Mouse (Mus musculus) liver, embryonic 14.5 days (tissue): Measurements from ENCODE around the gene Spata13. TPM values are rescaled to one million over a fixed set of nuclear protein-coding genes. Genes with fewer than 3 reads are reported as not detected.
A peak's percentile ranks its signal among the peaks of the same experiment; 100 is the strongest.

Experiments used
- ATAC-seq: fragments of 200-750 bp; cut with Nextera tagmentation; 2 replicates; pipeline ENCODE4 v1.8.0; 2017; ENCODE audit warnings: moderate number of reproducible peaks, mild to moderate bottlenecking, moderate library complexity; ENCODE audit not compliant: insufficient read depth
- DNase-seq, 3 experiments: peaks; one replicate each; pipeline ENCODE4 v3.0.0-alpha.2; 2012 to 2013; ENCODE audit warnings: low read depth in 3 of 3, low spot score in 3 of 3
- H3K27ac ChIP-seq: fragments of 300-500 bp; sonication (generic); 2 replicates; pipeline ENCODE4 v1.5.1; 2014; ENCODE audit warnings: moderate library complexity, mild to moderate bottlenecking, control low read depth, inconsistent platforms
- H3K27me3 ChIP-seq: fragments of 300-500 bp; sonication (generic); 2 replicates; pipeline ENCODE4 v1.6.1; 2014; ENCODE audit warnings: mild to moderate bottlenecking, low read length, moderate library complexity; ENCODE audit not compliant: control insufficient read depth, insufficient read depth
- H3K36me3 ChIP-seq: fragments of 300-500 bp; sonication (generic); replicated peaks from 2 replicates; pipeline ENCODE4 v1.6.1; 2014; ENCODE audit warnings: low read depth; ENCODE audit not compliant: control insufficient read depth, insufficient read depth
- H3K4me1 ChIP-seq, 2 experiments: fragments of 200-500 bp in 1 of 2; fragments of 300-500 bp in 1 of 2; sonication (generic) in 1 of 2; replicated peaks; 2 replicates each; pipeline ENCODE4 v1.6.1; 2012 to 2014; ENCODE audit warnings: antibody characterized with exemption in 1 of 2, inconsistent platforms in 1 of 2, low read length in 1 of 2; ENCODE audit not compliant: control insufficient read depth in 2 of 2, insufficient read depth in 2 of 2
- H3K4me2 ChIP-seq: fragments of 300-500 bp; sonication (generic); 2 replicates; pipeline ENCODE4 v1.6.1; 2014; ENCODE audit warnings: low read depth, mild to moderate bottlenecking, control low read depth, moderate library complexity
- H3K4me3 ChIP-seq, 2 experiments: fragments of 200-500 bp in 1 of 2; fragments of 300-500 bp in 1 of 2; sonication (generic) in 1 of 2; 2 replicates each; pipeline ENCODE4 v1.5.1; 2012 to 2014; ENCODE audit warnings: low read depth in 2 of 2, low read length in 2 of 2, mild to moderate bottlenecking in 2 of 2, control low read depth in 1 of 2, inconsistent platforms in 1 of 2, moderate library complexity in 1 of 2; ENCODE audit not compliant: insufficient read depth in 1 of 2
- H3K9ac ChIP-seq: fragments of 300-500 bp; sonication (generic); replicated peaks from 2 replicates; pipeline ENCODE4 v1.6.1; 2014; ENCODE audit warnings: mild to moderate bottlenecking, control low read depth, moderate library complexity
- H3K9me3 ChIP-seq: fragments of 300-500 bp; sonication (generic); 2 replicates; pipeline ENCODE4 v1.6.1; 2016; ENCODE audit warnings: low read length, mixed read lengths; ENCODE audit not compliant: control insufficient read depth
- CTCF ChIP-seq: IDR thresholded peaks from 2 replicates; pipeline ENCODE4 v1.5.1; 2016; ENCODE audit warnings: antibody characterized with exemption, low read depth, control low read depth
- EP300 ChIP-seq: IDR thresholded peaks from 2 replicates; pipeline ENCODE4 v1.6.1; 2016; ENCODE audit warnings: antibody characterized with exemption, low read depth
- WGBS: fragments of 180-500 bp; shearing (Covaris S2); extraction: QIAGEN DNeasy Blood & Tissue Kit; methylation state at CpG from one replicate; pipeline ENCODE4 v1.1.7; 2014; ENCODE audit not compliant: insufficient replicate concordance; 5-methylcytosine and 5-hydroxymethylcytosine counted together
- polyA plus RNA-seq, 2 experiments: library from polyadenylated mRNA; depleted of rRNA in 1 of 2; stranded (reverse) in 1 of 2; unstranded in 1 of 2; fragments of >200 nt; fragmentation: Nextera tagmentation in 1 of 2; extraction: Ambion mirVana in 1 of 2; gene quantifications; 2 replicates each; pipeline versions ENCODE4 v1.2.1 to v1.2.3; 2012 to 2014

The Spata13 gene
- polyA plus RNA-seq, 2 experiments: 5.5 to 14.1 TPM

GRCm38 (mm10) chr14:60773476-60773875 is 139.7 kb downstream of the Spata13 start:
- no peak for DNase-seq
- Histone ChIP-seq H3K4me3 (no peak overlapping the region), H3K9me3 (no peaks in the 10 kb centered on the region), H3K36me3 (no peaks in the 10 kb centered on the region), H3K27ac (no peak overlapping the region), H3K9ac (no peak overlapping the region), H3K27me3 (no peaks in the 10 kb centered on the region), H3K4me1 (peaks cover 0 to 7% of the 10 kb centered on the region in 2 experiments; a peak in 2 of 4 replicates), H3K4me2 (no peak overlapping the region)
- no peak for ATAC-seq
- TF ChIP-seq EP300 (no peak), CTCF (peak; percentile 26; the same call in 1 of the 2 replicates)
- 70% methylated on average over 2 of the region's 2 CpGs for WGBS

GRCm38 (mm10) chr14:60776521-60776920 is 142.7 kb downstream of the Spata13 start:
- WGBS: 66% methylated on average over 8 of the region's 8 CpGs
- H3K36me3 ChIP-seq: no peaks in the 10 kb centered on the region
- H3K27ac ChIP-seq: no peak overlapping the region
- TF ChIP-seq EP300 (no peak), CTCF (no peak)
- H3K4me3 ChIP-seq: no peak overlapping the region
- ATAC-seq (no peak), DNase-seq (no peak)
- H3K4me2 ChIP-seq: no peak overlapping the region
- H3K4me1 ChIP-seq: peaks cover 0 to 5% of the 10 kb centered on the region in 2 experiments; a peak in 1 of 4 replicates
- no peak overlapping the region for H3K9ac ChIP-seq
- no peaks in the 10 kb centered on the region for H3K9me3 ChIP-seq
- no peaks in the 10 kb centered on the region for H3K27me3 ChIP-seq

- no peak overlapping the region for H3K27ac ChIP-seq
- ATAC-seq (peak; percentile 73), DNase-seq (peak in 2 of 3 experiments; percentile 13 to 31)
- 73% methylated on average over 5 of the region's 5 CpGs for WGBS
- TF ChIP-seq EP300 (no peak), CTCF (no peak)
- no peaks in the 10 kb centered on the region for H3K9me3 ChIP-seq
- peaks cover 0 to 5% of the 10 kb centered on the region in 2 experiments; a peak in 1 of 4 replicates for H3K4me1 ChIP-seq
- H3K9ac ChIP-seq: no peak overlapping the region
- no peaks in the 10 kb centered on the region for H3K36me3 ChIP-seq
- H3K4me3 ChIP-seq: no peak overlapping the region
- H3K4me2 ChIP-seq: no peak overlapping the region
- no peaks in the 10 kb centered on the region for H3K27me3 ChIP-seq
Observed at GRCm38 (mm10) chr14:60777485-60777919, 143.7 kb downstream of the Spata13 start.

GRCm38 (mm10) chr14:60779198-60779597 is 145.4 kb downstream of the Spata13 start:
- H3K27me3 ChIP-seq: no peaks in the 10 kb centered on the region
- H3K9me3 ChIP-seq: no peaks in the 10 kb centered on the region
- no peak overlapping the region for H3K4me3 ChIP-seq
- ATAC-seq (no peak), DNase-seq (no peak)
- H3K4me1 ChIP-seq: peaks cover 0 to 5% of the 10 kb centered on the region in 2 experiments; a peak in 1 of 4 replicates
- H3K27ac ChIP-seq: no peak overlapping the region
- WGBS: 81% methylated on average over 7 of the region's 7 CpGs
- H3K36me3 ChIP-seq: no peaks in the 10 kb centered on the region
- TF ChIP-seq CTCF (no peak), EP300 (no peak)
- no peak overlapping the region for H3K4me2 ChIP-seq
- H3K9ac ChIP-seq: no peak overlapping the region

GRCm38 (mm10) chr14:60782121-60782656 is 148.4 kb downstream of the Spata13 start:
- TF ChIP-seq CTCF (no peak), EP300 (no peak)
- H3K9me3 ChIP-seq: no peaks in the 10 kb centered on the region
- H3K27me3 ChIP-seq: no peaks in the 10 kb centered on the region
- no peak overlapping the region for H3K4me2 ChIP-seq
- no peak for ATAC-seq
- DNase-seq: no peak
- H3K36me3 ChIP-seq: no peaks in the 10 kb centered on the region
- H3K4me3 ChIP-seq: no peak overlapping the region
- WGBS: 34% methylated on average over 7 of the region's 7 CpGs
- H3K9ac ChIP-seq: no peak overlapping the region
- H3K4me1 ChIP-seq: peaks cover 0 to 9% of the 10 kb centered on the region in 2 experiments; a peak in 2 of 4 replicates
- no peak overlapping the region for H3K27ac ChIP-seq
